Mouse (Mus musculus): ENCODE measurements at regions not wholly inside any gene's neighbourhood (a gene's known extent, or its start where the extent isn't known, plus 50 kb on each side); places are given as distances from the start of the nearest gene placed in this dataset.

GRCm38 (mm10) chr4:69197577-69197976, 243.4 kb upstream of the Brinp1 start:
- DNase-seq: no peak

DNA sequence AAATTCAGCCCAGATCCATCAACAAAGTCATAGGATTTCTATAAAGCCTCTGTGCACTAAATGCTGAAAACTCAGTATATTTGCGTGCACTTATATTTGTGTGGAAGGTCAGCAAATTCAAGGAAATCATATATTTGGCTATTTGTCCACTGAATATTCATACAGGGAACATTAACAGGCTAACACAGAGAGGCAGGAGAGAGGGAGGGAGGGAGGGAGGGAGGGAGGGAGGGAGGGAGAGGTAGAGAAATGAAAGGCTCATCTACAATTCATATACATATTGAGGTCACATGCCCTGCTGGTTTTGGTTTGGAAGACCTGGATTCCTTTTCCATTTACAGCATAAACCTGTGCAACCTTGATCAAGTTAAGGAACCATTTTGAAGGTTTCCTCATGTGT, 241.9 kb upstream of the Brinp1 start:
- no peak for DNase-seq

- DNase-seq: peak; percentile 79 to 87
Measured at GRCm38 (mm10) chr4:69195645-69196044, 241.4 kb upstream of the Brinp1 start.

Data from cerebellum, postnatal 25 days (tissue).